Mouse (Mus musculus) E14TG2a.4 (cell line): Measurements from ENCODE around the gene Sdk1.

Source experiments
- CTCF ChIP-seq: conservative IDR thresholded peaks from 2 replicates; pipeline ENCODE4 v1.5.1; 2014; ENCODE audit warnings: low read length
- POU5F1 ChIP-seq: IDR thresholded peaks from 2 replicates; pipeline ENCODE4 v1.6.1; 2014; ENCODE audit warnings: low read length, borderline replicate concordance

- TF ChIP-seq CTCF (no peak), POU5F1 (no peak)
Measured at GRCm38 (mm10) chr5:141633271-141633670, 392.0 kb downstream of the Sdk1 start.
